Mouse (Mus musculus) liver, adult 2 months (tissue): ENCODE data around the gene Hes2. TPM values are rescaled to one million over a fixed set of nuclear protein-coding genes. Genes with fewer than 3 reads are reported as not detected.

ENCODE experiments used
- DNase-seq: peaks from one replicate; pipeline ENCODE4 v3.0.0-alpha.2; 2011; ENCODE audit warnings: low read depth, low spot score; ENCODE audit errors: extremely low read depth
- H3K27ac ChIP-seq: fragments of 200-500 bp; replicated peaks from 2 replicates; pipeline ENCODE4 v1.5.1; 2012; ENCODE audit warnings: low read depth, mild to moderate bottlenecking, control low read depth, inconsistent platforms, low read length; ENCODE audit not compliant: insufficient read depth
- H3K27me3 ChIP-seq: fragments of 200-500 bp; 2 replicates; pipeline ENCODE4 v1.6.1; 2012; ENCODE audit warnings: mild to moderate bottlenecking, moderate library complexity, low read length, inconsistent platforms; ENCODE audit not compliant: control insufficient read depth, insufficient read depth
- H3K36me3 ChIP-seq: fragments of 200-500 bp; 2 replicates; pipeline ENCODE4 v1.6.1; 2012; ENCODE audit warnings: low read length, inconsistent platforms; ENCODE audit not compliant: control insufficient read depth, insufficient read depth
- H3K4me1 ChIP-seq: fragments of 200-500 bp; 2 replicates; pipeline ENCODE4 v1.6.1; 2011; ENCODE audit warnings: low read length; ENCODE audit not compliant: control insufficient read depth, insufficient read depth
- H3K4me3 ChIP-seq: fragments of 200-500 bp; 2 replicates; pipeline ENCODE4 v1.5.1; 2011; ENCODE audit warnings: low read depth, mild to moderate bottlenecking, control low read depth, low read length, moderate library complexity; ENCODE audit not compliant: insufficient read depth
- H3K79me2 ChIP-seq: fragments of 200-500 bp; 2 replicates; pipeline ENCODE4 v1.6.1; 2012; ENCODE audit warnings: inconsistent platforms, mild to moderate bottlenecking, low read length, moderate library complexity; ENCODE audit not compliant: control insufficient read depth, insufficient read depth
- H3K9ac ChIP-seq: fragments of 200-500 bp; 2 replicates; pipeline ENCODE4 v1.6.1; 2012; ENCODE audit warnings: low read depth, mild to moderate bottlenecking, control low read depth, inconsistent platforms, low read length
- CTCF ChIP-seq: fragments of 200-500 bp; IDR thresholded peaks from 2 replicates; pipeline ENCODE4 v1.5.1; 2011; ENCODE audit warnings: low read depth, low read length, control low read depth
- POLR2A ChIP-seq: fragments of 200-500 bp; IDR thresholded peaks from 2 replicates; pipeline ENCODE4 v1.6.1; 2011; ENCODE audit warnings: low read length, control low read depth; ENCODE audit not compliant: insufficient read depth; ENCODE audit errors: extremely low read depth
- whole genome bisulfite sequencing: fragments of 180-500 bp; shearing (Covaris S2); methylation state at CpG from one replicate; pipeline ENCODE4 v1.1.7; 2018; 5-methylcytosine and 5-hydroxymethylcytosine counted together
- polyA plus RNA-seq: library from polyadenylated mRNA; depleted of rRNA; stranded (reverse); fragments of >200 nt; gene quantifications from 2 replicates; pipeline ENCODE4 v1.2.3, GENCODE M21; 2012
- total RNA-seq: library from RNA; depleted of rRNA; stranded (reverse); fragments of >200 nt; gene quantifications from 2 replicates; pipeline ENCODE4 v1.2.3, GENCODE M21; 2014

Hes2 gene
- total and polyA plus RNA-seq, 2 experiments, result not detected

DNA sequence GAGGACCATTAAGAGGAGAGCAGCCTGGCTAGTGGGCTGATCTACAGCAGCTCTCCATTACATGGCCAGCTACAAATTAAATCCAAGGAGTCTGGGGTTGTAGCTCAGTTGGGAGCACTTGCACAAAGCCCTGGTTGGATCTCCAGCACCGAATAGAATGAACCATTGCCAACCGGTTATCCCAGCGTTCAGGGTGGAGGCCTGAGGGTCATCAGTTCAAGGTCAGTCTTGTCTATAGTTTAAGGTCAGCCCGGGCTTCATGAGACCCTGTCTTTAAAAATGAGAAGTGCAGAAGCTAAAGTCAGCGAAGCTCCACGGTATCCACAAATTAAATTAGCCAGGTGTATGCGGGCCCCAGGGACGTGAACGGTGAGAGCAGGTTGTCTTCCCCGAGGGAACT is 11.6 kb downstream of the Hes2 start:
- H3K9ac ChIP-seq, result no peak overlapping the region
- WGBS, result 76% methylated on average over 10 of the region's 10 CpGs
- DNase-seq, result no peak
- H3K4me1 ChIP-seq, result no peaks in the 10 kb centered on the region
- H3K4me3 ChIP-seq, result no peak overlapping the region
- H3K27ac ChIP-seq, result no peak overlapping the region
- H3K27me3 ChIP-seq, result no peaks in the 10 kb centered on the region
- no peaks in the 10 kb centered on the region for H3K79me2 ChIP-seq
- no peaks in the 10 kb centered on the region for H3K36me3 ChIP-seq
- no peak for TF ChIP-seq POLR2A
- TF ChIP-seq CTCF, result no peak

DNA sequence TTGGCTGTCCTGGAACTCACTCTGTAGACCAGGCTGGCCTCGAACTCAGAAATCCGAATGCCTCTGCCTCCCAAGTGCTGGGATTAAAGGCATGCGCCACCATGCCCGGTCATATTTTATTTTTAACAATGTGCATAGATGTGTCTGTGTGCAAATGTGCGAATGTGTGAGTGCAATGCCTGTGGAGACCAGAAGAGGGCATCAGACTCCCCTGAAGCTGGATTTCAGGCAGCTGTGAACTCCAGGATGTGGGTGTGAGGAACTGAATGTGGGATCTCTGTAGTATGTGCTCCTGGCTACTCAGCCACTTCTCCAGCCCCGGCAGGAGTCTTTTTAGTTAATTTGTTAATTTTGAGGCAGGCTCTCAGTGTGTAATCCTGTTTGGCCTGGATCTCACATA is 12.9 kb downstream of the Hes2 start:
- peak; percentile 46; the same call in 1 of the 2 replicates for TF ChIP-seq CTCF
- no peak for TF ChIP-seq POLR2A
- Histone ChIP-seq H3K9ac (no peak overlapping the region), H3K27me3 (no peaks in the 10 kb centered on the region), H3K79me2 (no peaks in the 10 kb centered on the region), H3K36me3 (no peaks in the 10 kb centered on the region), H3K27ac (no peak overlapping the region), H3K4me3 (no peak overlapping the region), H3K4me1 (no peaks in the 10 kb centered on the region)
- no peak for DNase-seq
- WGBS, result 85% methylated on average over 6 of the region's 6 CpGs

GRCm38 (mm10) chr4:152173041-152173440 is 14.4 kb downstream of the Hes2 start:
- no peaks in the 10 kb centered on the region for H3K27me3 ChIP-seq
- 0 out of 2 replicates have a peak, but pooled peaks cover under 1% of the 10 kb centered on the region for H3K79me2 ChIP-seq
- H3K36me3 ChIP-seq, result no peaks in the 10 kb centered on the region
- no peaks in the 10 kb centered on the region for H3K4me1 ChIP-seq
- no peak overlapping the region for H3K4me3 ChIP-seq
- 1% methylated on average over 5 of the region's 5 CpGs for WGBS
- no peak overlapping the region for H3K27ac ChIP-seq
- peak; percentile 60 for DNase-seq
- H3K9ac ChIP-seq, result no peak overlapping the region
- TF ChIP-seq POLR2A, result no peak
- peak; percentile 89 for TF ChIP-seq CTCF

DNA sequence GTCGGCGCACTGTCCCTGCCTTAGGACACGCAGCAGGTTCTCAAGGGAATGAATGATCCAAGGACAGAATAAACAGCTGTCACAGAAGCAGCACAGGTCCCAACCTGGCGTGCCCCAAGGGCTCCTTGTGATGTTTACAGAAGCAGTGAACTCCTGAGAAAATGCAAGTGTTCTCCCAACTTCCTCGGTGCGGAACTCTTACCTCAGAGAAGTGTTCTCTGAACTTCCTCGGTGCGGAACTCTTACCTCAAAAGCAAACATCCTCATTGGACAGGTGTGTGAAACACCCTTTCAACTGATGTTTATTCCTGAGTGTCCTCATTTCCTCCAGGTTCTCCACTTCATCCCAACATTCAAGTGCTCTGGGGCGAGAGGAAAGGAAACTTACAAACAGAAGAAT is 15.3 kb downstream of the Hes2 start:
- Histone ChIP-seq H3K9ac (no peak overlapping the region), H3K36me3 (no peaks in the 10 kb centered on the region), H3K79me2 (peaks cover 9% of the 10 kb centered on the region), H3K4me1 (peaks cover 7% of the 10 kb centered on the region; the same call in 1 of the 2 replicates), H3K27me3 (no peaks in the 10 kb centered on the region), H3K4me3 (no peak overlapping the region), H3K27ac (no peak overlapping the region)
- no peak for DNase-seq
- TF ChIP-seq CTCF, result no peak
- TF ChIP-seq POLR2A, result no peak
- WGBS, result 90% methylated on average over 9 of the region's 9 CpGs

DNA sequence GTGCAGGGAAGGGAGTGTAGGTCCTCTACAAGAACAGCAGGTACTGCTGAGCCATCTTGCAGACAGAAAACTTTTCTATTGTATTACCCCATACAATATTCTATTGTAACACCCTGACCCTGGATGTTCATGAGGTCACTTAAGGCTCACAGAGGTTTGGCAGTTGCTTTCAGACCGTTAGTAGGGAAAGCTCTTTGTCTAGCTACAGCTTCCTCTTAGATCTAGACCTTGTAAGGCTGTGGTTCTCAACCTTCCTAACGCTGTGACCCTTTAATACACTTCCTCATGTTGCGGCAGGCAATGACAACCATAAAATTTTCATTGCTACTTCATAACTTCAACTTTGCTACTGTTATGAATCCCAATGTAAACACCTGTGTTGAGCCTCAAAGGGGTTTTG is 18.0 kb downstream of the Hes2 start:
- no peak for DNase-seq
- Histone ChIP-seq H3K4me3 (no peak overlapping the region), H3K27ac (no peak overlapping the region), H3K27me3 (no peaks in the 10 kb centered on the region), H3K36me3 (no peaks in the 10 kb centered on the region), H3K9ac (no peak overlapping the region), H3K4me1 (peaks cover 11% of the 10 kb centered on the region; the same call in 1 of the 2 replicates), H3K79me2 (peaks cover 18% of the 10 kb centered on the region)
- 84% methylated on average over 3 of the region's 3 CpGs for WGBS
- TF ChIP-seq POLR2A, result no peak
- no peak for TF ChIP-seq CTCF

DNA sequence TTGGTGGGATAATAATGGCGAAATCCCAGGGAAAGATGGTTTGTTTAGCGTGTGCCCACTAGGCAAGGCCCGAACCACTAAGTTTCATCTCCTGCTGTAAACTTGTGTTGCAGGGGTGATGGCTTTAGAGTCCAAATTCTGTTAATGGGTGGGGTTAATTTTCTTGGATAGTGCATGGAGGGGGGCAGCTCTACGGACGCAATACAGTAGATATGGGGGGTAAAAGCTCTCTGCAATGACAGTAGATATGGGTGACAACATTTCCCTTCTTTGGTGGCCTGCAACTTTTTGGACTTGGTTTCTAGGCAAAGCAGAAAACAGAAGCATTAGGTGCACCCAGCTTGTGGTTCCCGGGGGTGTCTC is 18.5 kb downstream of the Hes2 start:
- Histone ChIP-seq H3K27ac (peak overlapping the region; percentile 97), H3K4me3 (peak overlapping the region; percentile 88), H3K4me1 (peaks cover 11% of the 10 kb centered on the region; the same call in 1 of the 2 replicates), H3K79me2 (peaks cover 21% of the 10 kb centered on the region), H3K36me3 (no peaks in the 10 kb centered on the region), H3K9ac (peak overlapping the region; percentile 97), H3K27me3 (no peaks in the 10 kb centered on the region)
- TF ChIP-seq CTCF, result no peak
- TF ChIP-seq POLR2A, result no peak
- WGBS, result 58% methylated on average over 6 of the region's 6 CpGs
- no peak for DNase-seq
